Mouse (Mus musculus): ENCODE results near the gene Rps6ka5. TPM values are rescaled to one million over a fixed set of nuclear protein-coding genes. Genes with fewer than 3 reads are reported as not detected.

Gene Rps6ka5
- polyA plus RNA-seq, 1 experiment from 2014 or later: 1.6 TPM

Other genes with a start within 250 kb of the Rps6ka5 start
- gene Ttc7b, start 206.2 kb downstream of the Rps6ka5 start, polyA plus RNA-seq (2015; fragmentation: Nextera tagmentation; extraction: Ambion mirVana): 1.0 and 2.0 TPM in 2 replicates
- 1.2 and 1.4 TPM in 2 replicates for gene Dglucy, start 52.1 kb upstream of the Rps6ka5 start, polyA plus RNA-seq (2015; fragmentation: Nextera tagmentation; extraction: Ambion mirVana)
- gene Gpr68, start 181.2 kb upstream of the Rps6ka5 start, polyA plus RNA-seq (2015; fragmentation: Nextera tagmentation; extraction: Ambion mirVana): 0.05 and 0.07 TPM in 2 replicates

Data from liver, embryonic 15.5 days (tissue).